Mouse (Mus musculus) adrenal gland, postnatal 10 days (tissue): ENCODE results near the gene Derl3. TPM values are rescaled to one million over a fixed set of nuclear protein-coding genes. Genes with fewer than 3 reads are reported as not detected.

Experiments used
- DNase-seq: peaks from one replicate; pipeline ENCODE4 v3.0.0; 2021; ENCODE audit warnings: mixed read lengths
- total RNA-seq, 2 experiments: library from RNA; stranded (reverse); gene quantifications; 2 replicates each; pipeline ENCODE4 v1.2.3; 2021

Derl3 gene
- total RNA-seq, 2 experiments from 2014 or later = 0.91 to 1.3 TPM

DNA sequence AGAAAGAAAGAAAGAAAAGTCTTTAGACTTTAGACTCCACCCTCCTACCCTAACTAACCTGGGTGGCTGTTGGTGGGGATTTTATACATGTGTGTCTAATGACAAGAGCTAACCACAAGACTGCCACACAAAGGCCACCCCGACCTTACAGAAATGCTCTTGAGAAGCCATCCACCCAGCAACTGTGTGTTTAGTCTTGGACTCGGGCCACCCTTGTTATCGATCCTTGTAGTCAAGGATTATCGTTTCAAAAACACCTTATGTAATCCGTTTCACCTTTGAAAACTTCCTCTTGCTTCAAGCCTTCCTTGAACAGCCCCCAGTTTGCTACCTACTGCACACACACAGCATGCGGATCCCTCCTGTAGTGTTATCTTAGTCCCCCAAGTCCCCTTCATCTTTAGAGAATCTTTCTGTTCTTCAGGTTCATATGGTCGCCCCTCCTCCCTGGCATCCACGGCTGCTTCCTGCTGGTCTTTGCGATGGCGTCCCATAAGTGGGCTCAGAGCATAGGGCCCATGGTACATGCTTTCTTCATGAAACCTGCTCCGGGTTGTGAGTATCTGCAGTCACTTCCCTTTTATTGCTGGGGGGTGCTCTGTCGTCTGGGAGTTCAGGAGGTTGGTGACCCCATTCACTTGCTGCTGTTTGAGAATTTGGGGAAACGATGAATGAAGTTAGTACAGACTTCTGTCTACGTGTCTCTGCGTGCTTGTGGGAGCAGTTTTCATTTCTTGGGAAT, 49.7 kb downstream of the Derl3 start, which contains the start of gene Vpreb3:
Vpreb3 (plus strand) TSS at position 322 of the 742 bp plus-strand sequence.
- DNase-seq = no peak

GRCm38 (mm10) chr10:75944066-75944772, 51.0 kb downstream of the Derl3 start:
- peak; percentile 53 for DNase-seq

GRCm38 (mm10) chr10:75945213-75945612, 52.0 kb downstream of the Derl3 start:
- DNase-seq = no peak

Other genes starting within 250 kb of the Derl3 start
- gene Susd2, start 249.4 kb upstream of the Derl3 start, total RNA-seq = 1 to 10 TPM; 7.3 to 9.0 TPM
- gene Cabin1, start 129.1 kb upstream of the Derl3 start, total RNA-seq = 10 to 100 TPM; 27.1 to 39.2 TPM
- gene Ddt, start 120.0 kb upstream of the Derl3 start, total RNA-seq = 100 to 1,000 TPM; 173 to 204 TPM
- not detected for gene Gm20441, start 112.5 kb upstream of the Derl3 start, total RNA-seq
- gene Gstt3, start 112.0 kb upstream of the Derl3 start, total RNA-seq = 10 to 100 TPM; 18.7 to 21.5 TPM
- 10 to 100 TPM; 60.2 to 60.4 TPM for gene Gstt1, start 94.8 kb upstream of the Derl3 start, total RNA-seq
- 1 to 10 TPM in 1 of 2 experiments, under 1 TPM in 1; 0.36 to 1.0 TPM for gene Gstt4, start 70.9 kb upstream of the Derl3 start, total RNA-seq
- gene Gstt2, start 56.0 kb upstream of the Derl3 start, total RNA-seq = 10 to 100 TPM; 38.2 to 45.8 TPM
- 100 to 1,000 TPM; 267 to 281 TPM for gene Mif, start 33.2 kb upstream of the Derl3 start, total RNA-seq
- 10 to 100 TPM; 70.4 to 73.0 TPM for gene Smarcb1, start 28.2 kb downstream of the Derl3 start, total RNA-seq
- 1,000 to 10,000 TPM; 1,348 to 1,353 TPM for gene Chchd10, start 39.7 kb downstream of the Derl3 start, total RNA-seq
- 10 to 100 TPM in 1 of 2 experiments, 1 to 10 TPM in 1; 6.6 to 14.6 TPM for gene Mmp11, start 43.1 kb downstream of the Derl3 start, total RNA-seq
- gene Gm867, start 47.3 kb downstream of the Derl3 start, total RNA-seq = under 1 TPM; 0.48 to 0.51 TPM
- 1 to 10 TPM; 1.1 to 1.2 TPM for gene Vpreb3, start 49.6 kb downstream of the Derl3 start, total RNA-seq
- not detected for gene Gm5134, start 61.1 kb downstream of the Derl3 start, total RNA-seq
- 10 to 100 TPM in 1 of 2 experiments, 1 to 10 TPM in 1; 9.0 to 11.0 TPM for gene Zfp280b, start 139.2 kb downstream of the Derl3 start, total RNA-seq
- gene Slc5a4b, start 217.5 kb downstream of the Derl3 start, total RNA-seq = not detected